Comparison of ENCODE assay signal across 8 mouse cellular contexts in genomic region chrX:95443898-95444775, GRCm38 (mm10). TPM values are rescaled to one million over a fixed set of nuclear protein-coding genes. Genes with fewer than 3 reads are reported as not detected.
DNase-seq lines count a peak whose midpoint lies in the region; ATAC-seq and TF ChIP-seq lines count a peak whose summit lies in the region.

No protein-coding gene starts in this region.

- TF ChIP-seq CTCF in thymus, adult 2 months (IDR thresholded peaks at IDR 0.05; ENCODE audit: borderline replicate concordance, control insufficient read depth, extremely low read depth, insufficient read depth, low read length, poor library complexity) = no peak

- H3K4me1 ChIP-seq in embryonic facial prominence, embryonic 15.5 days = 0 out of 2 replicates have a peak, but pooled peaks cover 7% of the 10 kb centered on the region
- peaks cover 21% of the 10 kb centered on the region for H3K4me1 ChIP-seq in heart, embryonic 12.5 days (replicated peaks)
- peaks cover 9% of the 10 kb centered on the region; the same call in 1 of the 2 replicates for H3K4me1 ChIP-seq in liver, embryonic 15.5 days (replicated peaks)
- no peaks in the 10 kb centered on the region for H3K4me1 ChIP-seq in neural tube, embryonic 11.5 days (ENCODE audit: control insufficient read depth, insufficient read depth, low read length)
- H3K4me1 ChIP-seq in thymus, adult 2 months (replicated peaks; ENCODE audit: control insufficient read depth, insufficient read depth, low read length) = peaks cover 10% of the 10 kb centered on the region

- 18% methylated on average over 42 of the region's 42 CpGs for WGBS in embryonic facial prominence, embryonic 15.5 days
- WGBS in heart, embryonic 12.5 days = 17% methylated on average over 32 of the region's 42 CpGs
- WGBS in liver, embryonic 15.5 days (ENCODE audit: insufficient replicate concordance) = 17% methylated on average over 42 of the region's 42 CpGs
- 26% methylated on average over 42 of the region's 42 CpGs for WGBS in neural tube, embryonic 11.5 days
- 2% methylated on average over 42 of the region's 42 CpGs for WGBS in thymus, adult 2 months

- peak; percentile 54 for ATAC-seq in CD4-positive, CD25-positive, alpha-beta regulatory T cell, adult 4 months
- ATAC-seq in embryonic facial prominence, embryonic 15.5 days (ENCODE audit: insufficient number of reproducible peaks, low FRiP score, low TSS enrichment, low read depth) = peak; percentile 74
- ATAC-seq in heart, embryonic 12.5 days (ENCODE audit: insufficient number of reproducible peaks, low FRiP score) = peak; percentile 80
- peak; percentile 77 for ATAC-seq in liver, embryonic 15.5 days (ENCODE audit: insufficient read depth)
- peak; percentile 79 for ATAC-seq in neural tube, embryonic 11.5 days (ENCODE audit: insufficient read depth, low FRiP score, low TSS enrichment)

- peak overlapping the region; percentile 86 for H3K27ac ChIP-seq in embryonic facial prominence, embryonic 15.5 days (replicated peaks)
- peak overlapping the region; percentile 93 for H3K27ac ChIP-seq in heart, embryonic 12.5 days (ENCODE audit: poor library complexity, severe bottlenecking)
- H3K27ac ChIP-seq in liver, embryonic 15.5 days (replicated peaks) = peak overlapping the region; percentile 74
- peak overlapping the region; percentile 46 for H3K27ac ChIP-seq in neural tube, embryonic 11.5 days (ENCODE audit: low read depth, low read length)
- H3K27ac ChIP-seq in thymus, adult 2 months (ENCODE audit: control insufficient read depth, insufficient read depth, low read length) = peak overlapping the region; percentile 46; the same call in 1 of the 2 replicates

- H3K9me3 ChIP-seq in embryonic facial prominence, embryonic 15.5 days (replicated peaks) = no peaks in the 10 kb centered on the region
- no peaks in the 10 kb centered on the region for H3K9me3 ChIP-seq in heart, embryonic 12.5 days (replicated peaks)
- no peaks in the 10 kb centered on the region for H3K9me3 ChIP-seq in liver, embryonic 15.5 days (replicated peaks)
- H3K9me3 ChIP-seq in neural tube, embryonic 11.5 days (ENCODE audit: control insufficient read depth, low read length) = no peaks in the 10 kb centered on the region

- DNase-seq in adrenal gland, postnatal 25 days = peak; percentile 39
- DNase-seq in kidney, postnatal 14 days = peak; percentile 41
- DNase-seq in neural tube, embryonic 11.5 days (ENCODE audit: low spot score) = peak; percentile 59
- DNase-seq in thymus, adult 2 months = peak; percentile 51

- TF ChIP-seq POLR2A in thymus, adult 2 months (IDR thresholded peaks at IDR 0.05; ENCODE audit: control insufficient read depth, extremely low read depth, insufficient read depth, low read length, poor library complexity) = no peak

- H3K4me3 ChIP-seq in embryonic facial prominence, embryonic 15.5 days (replicated peaks) = peak overlapping the region; percentile 61
- H3K4me3 ChIP-seq in heart, embryonic 12.5 days = peak overlapping the region; percentile 75
- H3K4me3 ChIP-seq in liver, embryonic 15.5 days (replicated peaks) = peak overlapping the region; percentile 64
- H3K4me3 ChIP-seq in neural tube, embryonic 11.5 days (ENCODE audit: low read depth, low read length) = peak overlapping the region; percentile 54
- peak overlapping the region; percentile 92 for H3K4me3 ChIP-seq in thymus, adult 2 months (ENCODE audit: control insufficient read depth, insufficient read depth, low read length)

- H3K36me3 ChIP-seq in embryonic facial prominence, embryonic 15.5 days = no peaks in the 10 kb centered on the region
- H3K36me3 ChIP-seq in heart, embryonic 12.5 days = peaks cover 3% of the 10 kb centered on the region; the same call in 1 of the 2 replicates
- no peaks in the 10 kb centered on the region for H3K36me3 ChIP-seq in liver, embryonic 15.5 days (replicated peaks)
- H3K36me3 ChIP-seq in neural tube, embryonic 11.5 days (ENCODE audit: control insufficient read depth, insufficient read depth, low read length) = no peaks in the 10 kb centered on the region
- H3K36me3 ChIP-seq in thymus, adult 2 months (ENCODE audit: control insufficient read depth, insufficient read depth, low read length) = no peaks in the 10 kb centered on the region

- H3K4me2 ChIP-seq in embryonic facial prominence, embryonic 15.5 days (replicated peaks) = peak overlapping the region; percentile 57
- peak overlapping the region; percentile 71 for H3K4me2 ChIP-seq in heart, embryonic 12.5 days
- H3K4me2 ChIP-seq in liver, embryonic 15.5 days = peak overlapping the region; percentile 73
- peak overlapping the region; percentile 48 for H3K4me2 ChIP-seq in neural tube, embryonic 11.5 days (ENCODE audit: low read depth)

- H3K9ac ChIP-seq in embryonic facial prominence, embryonic 15.5 days = 0 out of 2 replicates have a peak overlapping the region, but pooled peaks have one; percentile 23
- peak overlapping the region; percentile 74 for H3K9ac ChIP-seq in heart, embryonic 12.5 days
- peak overlapping the region; percentile 46; the same call in 1 of the 2 replicates for H3K9ac ChIP-seq in liver, embryonic 15.5 days
- peak overlapping the region; percentile 61 for H3K9ac ChIP-seq in neural tube, embryonic 11.5 days (ENCODE audit: low read length)

- H3K27me3 ChIP-seq in embryonic facial prominence, embryonic 15.5 days = no peaks in the 10 kb centered on the region
- H3K27me3 ChIP-seq in heart, embryonic 12.5 days (replicated peaks) = no peaks in the 10 kb centered on the region
- H3K27me3 ChIP-seq in liver, embryonic 15.5 days = no peaks in the 10 kb centered on the region
- no peaks in the 10 kb centered on the region for H3K27me3 ChIP-seq in neural tube, embryonic 11.5 days (ENCODE audit: control insufficient read depth, insufficient read depth, low read length)
- no peaks in the 10 kb centered on the region for H3K27me3 ChIP-seq in thymus, adult 2 months (ENCODE audit: control insufficient read depth, insufficient read depth, low read length)

RNA-seq across cellular contexts. Expression of gene Amer1, which starts 0.5 kb away (rescaled TPM):
- polyA plus RNA-seq in CD4-positive, CD25-positive, alpha-beta regulatory T cell, adult 4 months (2017; shearing (Covaris generic)) = 10 to 100 TPM in 1 of 2 experiments, 1 to 10 TPM in 1; 7.8 to 10.2 TPM
- total RNA-seq in adrenal gland, postnatal 25 days (2021) = 10.1 and 12.8 TPM in 2 replicates
- polyA plus RNA-seq in embryonic facial prominence, embryonic 15.5 days (2015; fragmentation: Nextera tagmentation; extraction: Ambion mirVana) = 11.5 and 11.6 TPM in 2 replicates
- polyA plus RNA-seq in heart, embryonic 12.5 days (2016; fragmentation: Nextera tagmentation; extraction: Ambion mirVana) = 7.8 and 7.9 TPM in 2 replicates
- polyA plus RNA-seq in liver, embryonic 15.5 days (2015; fragmentation: Nextera tagmentation; extraction: Ambion mirVana) = 1.6 and 1.7 TPM in 2 replicates
- 9.4 and 10.0 TPM in 2 replicates for polyA plus RNA-seq in neural tube, embryonic 11.5 days (2014; fragmentation: Nextera tagmentation; extraction: Ambion mirVana)
- polyA plus RNA-seq in thymus, adult 2 months (2012; rRNA removed) = 5.1 and 5.2 TPM in 2 replicates

Comparison
In these comparisons a context has a peak if more than half of its experiments do, and no peak if none do; other contexts are left out.
1. Peak in every context shown above with its lines: DNase-seq, ATAC-seq, H3K4me3 ChIP-seq and H3K27ac ChIP-seq.
2. H3K9ac ChIP-seq: peak in every context shown above with its lines; median percentile 74 in heart, embryonic 12.5 days; 61 in neural tube, embryonic 11.5 days; 46 in liver, embryonic 15.5 days; 23 in embryonic facial prominence, embryonic 15.5 days.